ENCODE assay signal across 27 mouse cellular contexts in the genomic region with DNA sequence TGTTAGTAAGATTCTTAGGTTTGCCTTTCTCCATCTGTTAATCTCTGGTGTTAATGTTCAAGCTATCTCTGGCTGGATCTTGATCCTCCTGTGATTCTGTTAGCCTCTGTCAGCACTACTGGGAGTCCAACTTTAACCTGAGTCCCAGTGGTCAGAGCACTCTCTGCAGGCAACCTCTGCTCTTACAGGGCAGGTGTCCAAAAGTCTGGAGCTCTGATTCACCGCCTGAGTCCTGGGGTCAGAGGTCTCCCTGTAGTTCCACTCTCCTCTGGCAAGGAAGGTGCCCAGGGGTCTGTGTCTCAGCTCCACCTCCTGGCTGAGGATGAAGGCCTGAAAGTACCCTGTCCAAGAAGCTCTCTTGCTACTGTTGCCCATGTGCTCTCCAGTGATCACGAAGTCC.
DNase-seq lines count a peak whose midpoint lies in the region; ATAC-seq lines count a peak whose summit lies in the region.
"Had no signal": no experiment of that assay in that cellular context is flagged by ENCODE, and none has a peak within 500 bp of the region (broad histone marks: within the 10 kb centered on the region; RNA-seq: fewer than 3 reads in every experiment).

No protein-coding gene starts in this region.

- H3K36me3 ChIP-seq in kidney, embryonic 15.5 days = no peaks in the 10 kb centered on the region
- H3K36me3 ChIP-seq: embryonic facial prominence, embryonic 12.5 days; embryonic facial prominence, embryonic 15.5 days; forebrain, embryonic 12.5 days; forebrain, embryonic 15.5 days; G1E; hindbrain, embryonic 10.5 days; hindbrain, embryonic 13.5 days had no signal

- no peak overlapping the region for H3K27ac ChIP-seq in kidney, embryonic 15.5 days
- H3K27ac ChIP-seq: embryonic facial prominence, embryonic 12.5 days; embryonic facial prominence, embryonic 15.5 days; forebrain, embryonic 12.5 days; forebrain, embryonic 15.5 days; heart, adult 2 months; hindbrain, embryonic 10.5 days; hindbrain, embryonic 13.5 days had no signal

- no peaks in the 10 kb centered on the region for H3K27me3 ChIP-seq in kidney, embryonic 15.5 days
- H3K27me3 ChIP-seq: CH12.LX; embryonic facial prominence, embryonic 12.5 days; embryonic facial prominence, embryonic 15.5 days; forebrain, embryonic 12.5 days; forebrain, embryonic 15.5 days; hindbrain, embryonic 13.5 days; Patski had no signal

- WGBS in kidney, embryonic 15.5 days = 79% methylated on average over 2 of the region's 2 CpGs

- no peak for ATAC-seq in kidney, embryonic 15.5 days (replicated peaks; ENCODE audit: low FRiP score)
- no peak for ATAC-seq in erythroblast, adult 5-6 weeks (replicated peaks; ENCODE audit: low FRiP score, poor library complexity, severe bottlenecking)
- ATAC-seq: forebrain, embryonic 15.5 days; hindbrain, embryonic 16.5 days; Patski had no signal

- H3K9me3 ChIP-seq in kidney, embryonic 15.5 days (replicated peaks) = no peaks in the 10 kb centered on the region
- H3K9me3 ChIP-seq: embryonic facial prominence, embryonic 12.5 days; embryonic facial prominence, embryonic 15.5 days; forebrain, embryonic 12.5 days; forebrain, embryonic 15.5 days; G1E; hindbrain, embryonic 10.5 days; hindbrain, embryonic 13.5 days had no signal

- no peak overlapping the region for H3K9ac ChIP-seq in kidney, embryonic 15.5 days
- H3K9ac ChIP-seq: embryonic facial prominence, embryonic 12.5 days; embryonic facial prominence, embryonic 15.5 days; forebrain, embryonic 12.5 days; forebrain, embryonic 15.5 days; hindbrain, embryonic 13.5 days had no signal

- no peak overlapping the region for H3K4me3 ChIP-seq in kidney, embryonic 15.5 days (replicated peaks)
- H3K4me3 ChIP-seq: embryonic facial prominence, embryonic 12.5 days; embryonic facial prominence, embryonic 15.5 days; erythroblast, embryonic 14.5 days; forebrain, embryonic 12.5 days; forebrain, embryonic 15.5 days; heart, adult 2 months; hindbrain, embryonic 10.5 days; hindbrain, embryonic 13.5 days had no signal

- H3K4me2 ChIP-seq in kidney, embryonic 15.5 days = no peak overlapping the region
- H3K4me2 ChIP-seq: embryonic facial prominence, embryonic 12.5 days; embryonic facial prominence, embryonic 15.5 days; forebrain, embryonic 12.5 days; forebrain, embryonic 15.5 days; heart, embryonic 11.5 days; hindbrain, embryonic 13.5 days had no signal

- H3K4me1 ChIP-seq in kidney, embryonic 15.5 days = no peaks in the 10 kb centered on the region
- H3K4me1 ChIP-seq: embryonic facial prominence, embryonic 12.5 days; embryonic facial prominence, embryonic 15.5 days; forebrain, embryonic 12.5 days; forebrain, embryonic 15.5 days; hindbrain, embryonic 10.5 days; hindbrain, embryonic 13.5 days had no signal

- DNase-seq in kidney, adult 11 months = peak; percentile 89
- no peak for DNase-seq in kidney, postnatal 4 days
- DNase-seq in kidney, adult 8-10 months = peak; percentile 84 to 88
- peak; percentile 6 for DNase-seq in kidney, postnatal 10 days
- peak; percentile 74 to 83 for DNase-seq in kidney, postnatal 36 days
- DNase-seq: adrenal gland, postnatal 36 days; B cell, adult 2 months; cerebellum, adult 18-20 months; cerebellum, adult 9-11 months; gastrocnemius, postnatal 10 days; gastrocnemius, postnatal 36 days; heart, adult 2 months; heart, postnatal 36 days had no signal

Comparison
In these comparisons a context has a peak if more than half of its experiments do, and no peak if none do; other contexts are left out.
1. DNase-seq: peak in kidney, adult 11 months (single experiment), kidney, adult 8-10 months (2 of 2), kidney, postnatal 10 days (single experiment) and kidney, postnatal 36 days (2 of 2); none in kidney, postnatal 4 days (0 of 2).